Mouse (Mus musculus) hindbrain, embryonic 14.5 days (tissue): ENCODE data around the gene Dcaf12. TPM values are rescaled to one million over a fixed set of nuclear protein-coding genes. Genes with fewer than 3 reads are reported as not detected.

Experiments used
- ATAC-seq: fragments of 200-750 bp; cut with Nextera tagmentation; 2 replicates; pipeline ENCODE4 v1.8.0; 2017; ENCODE audit warnings: moderate number of reproducible peaks, mild to moderate bottlenecking, moderate TSS enrichment, moderate library complexity; ENCODE audit not compliant: low FRiP score
- DNase-seq: peaks from one replicate; pipeline ENCODE4 v3.0.0-alpha.2; 2015; ENCODE audit warnings: low spot score
- H3K27ac ChIP-seq: fragments of 300-500 bp; sonication (generic); 2 replicates; pipeline ENCODE4 v1.5.1; 2014; ENCODE audit warnings: mild to moderate bottlenecking, moderate library complexity
- H3K27me3 ChIP-seq: fragments of 300-500 bp; sonication (generic); 2 replicates; pipeline ENCODE4 v1.6.1; 2014; ENCODE audit warnings: mild to moderate bottlenecking, low read length, mixed read lengths; ENCODE audit not compliant: control insufficient read depth, insufficient read depth
- H3K36me3 ChIP-seq: fragments of 300-500 bp; sonication (generic); replicated peaks from 2 replicates; pipeline ENCODE4 v1.6.1; 2014; ENCODE audit not compliant: control insufficient read depth, insufficient read depth
- H3K4me1 ChIP-seq: fragments of 300-500 bp; sonication (generic); replicated peaks from 2 replicates; pipeline ENCODE4 v1.6.1; 2014; ENCODE audit warnings: antibody characterized with exemption, low read length, mixed read lengths; ENCODE audit not compliant: control insufficient read depth, insufficient read depth
- H3K4me2 ChIP-seq: fragments of 300-500 bp; sonication (generic); replicated peaks from 2 replicates; pipeline ENCODE4 v1.6.1; 2014; ENCODE audit warnings: mild to moderate bottlenecking, moderate library complexity
- H3K4me3 ChIP-seq: fragments of 300-500 bp; sonication (generic); replicated peaks from 2 replicates; pipeline ENCODE4 v1.5.1; 2014; ENCODE audit warnings: mild to moderate bottlenecking, low read length
- H3K9ac ChIP-seq: fragments of 300-500 bp; sonication (generic); 2 replicates; pipeline ENCODE4 v1.6.1; 2014
- H3K9me3 ChIP-seq: fragments of 300-500 bp; sonication (generic); 2 replicates; pipeline ENCODE4 v1.6.1; 2016; ENCODE audit warnings: low read length; ENCODE audit not compliant: control insufficient read depth
- WGBS: fragments of 180-500 bp; shearing (Covaris S2); extraction: QIAGEN DNeasy Blood & Tissue Kit; methylation state at CpG from one replicate; pipeline ENCODE4 v1.1.7; 2014; 5-methylcytosine and 5-hydroxymethylcytosine counted together
- polyA plus RNA-seq: library from polyadenylated mRNA; unstranded; fragments of >200 nt; fragmentation: Nextera tagmentation; extraction: Ambion mirVana; gene quantifications from 2 replicates; pipeline ENCODE4 v1.2.1, GENCODE M21; 2014

Gene Dcaf12
- polyA plus RNA-seq, 1 experiment from 2014 or later, result 55.7 TPM

DNA sequence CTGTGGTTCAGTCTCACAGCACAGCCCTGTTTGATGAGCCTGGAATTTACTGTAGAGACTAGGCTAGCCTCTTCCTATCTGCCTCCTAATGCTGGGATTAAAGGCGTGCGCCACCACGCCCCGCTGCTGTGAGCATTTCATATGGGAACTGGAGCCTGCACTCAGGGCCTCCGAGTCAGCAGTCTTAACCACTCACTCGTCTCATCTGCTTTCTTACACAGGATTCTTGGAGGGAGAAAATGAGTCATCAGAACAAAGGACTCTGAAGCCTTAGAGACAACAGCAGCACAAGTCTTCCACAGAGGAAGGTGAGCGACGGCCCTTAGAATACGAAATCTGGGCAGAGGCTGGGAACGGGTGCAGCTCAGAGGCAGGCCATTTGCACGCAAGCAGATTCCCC, 19.2 kb downstream of the Dcaf12 start:
- Histone ChIP-seq H3K4me2 (no peak overlapping the region), H3K4me3 (no peak overlapping the region), H3K27me3 (no peaks in the 10 kb centered on the region), H3K27ac (no peak overlapping the region), H3K4me1 (no peaks in the 10 kb centered on the region), H3K9ac (no peak overlapping the region), H3K36me3 (peaks cover 100% of the 10 kb centered on the region), H3K9me3 (no peaks in the 10 kb centered on the region)
- DNase-seq (no peak), ATAC-seq (no peak)
- WGBS, result 95% methylated on average over 11 of the region's 11 CpGs

DNA sequence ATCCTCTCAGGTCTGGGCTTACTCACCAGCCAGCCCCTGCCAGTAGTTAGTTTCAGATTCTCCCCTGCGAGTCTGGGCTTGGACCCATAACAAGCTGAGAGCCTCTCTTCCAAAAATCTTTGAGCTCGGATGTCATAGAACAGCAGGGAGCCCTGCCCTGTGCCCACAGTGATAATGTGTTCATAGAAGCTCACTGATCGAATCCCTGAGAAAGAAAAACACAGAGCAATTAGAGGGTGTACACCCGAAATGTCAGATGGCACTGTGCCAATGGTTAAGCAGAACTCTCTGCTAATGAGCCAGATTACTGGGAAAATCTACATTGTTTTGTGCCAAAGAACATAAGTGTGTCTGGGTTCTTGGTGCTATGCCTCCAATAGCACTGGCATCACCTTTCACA, 20.8 kb downstream of the Dcaf12 start:
- peaks cover 90% of the 10 kb centered on the region for H3K36me3 ChIP-seq
- H3K4me1 ChIP-seq, result no peaks in the 10 kb centered on the region
- WGBS, result 71% methylated on average over 4 of the region's 4 CpGs
- ATAC-seq (no peak), DNase-seq (no peak)
- no peak overlapping the region for H3K4me2 ChIP-seq
- no peak overlapping the region for H3K4me3 ChIP-seq
- H3K9me3 ChIP-seq, result no peaks in the 10 kb centered on the region
- H3K9ac ChIP-seq, result no peak overlapping the region
- H3K27ac ChIP-seq, result no peak overlapping the region
- no peaks in the 10 kb centered on the region for H3K27me3 ChIP-seq

DNA sequence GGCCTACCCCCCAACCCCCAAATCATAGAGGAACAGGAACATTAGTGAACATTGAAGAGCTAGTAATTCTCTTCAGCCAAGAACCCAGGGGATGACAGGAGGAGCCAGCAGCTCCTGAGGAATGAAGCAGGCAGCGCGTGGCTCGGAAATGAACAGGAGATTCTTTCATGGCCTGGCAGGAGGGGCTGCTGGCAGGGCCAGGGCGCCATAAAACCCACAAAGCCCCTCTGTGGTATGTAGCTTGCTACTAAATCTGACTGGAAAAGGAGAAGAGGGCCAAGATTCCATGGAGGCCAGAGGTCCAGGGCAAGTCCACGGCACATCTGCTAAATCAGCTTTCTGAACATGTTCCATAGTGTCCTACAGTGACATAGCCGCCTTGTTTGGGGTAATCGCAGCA, 24.9 kb downstream of the Dcaf12 start:
- Histone ChIP-seq H3K4me2 (no peak overlapping the region), H3K4me3 (no peak overlapping the region), H3K27me3 (no peaks in the 10 kb centered on the region), H3K4me1 (no peaks in the 10 kb centered on the region), H3K9me3 (no peaks in the 10 kb centered on the region), H3K36me3 (peaks cover 49% of the 10 kb centered on the region), H3K9ac (no peak overlapping the region), H3K27ac (no peak overlapping the region)
- ATAC-seq (no peak; the same call in 1 of the 2 replicates), DNase-seq (no peak)
- WGBS, result 72% methylated on average over 7 of the region's 7 CpGs

DNA sequence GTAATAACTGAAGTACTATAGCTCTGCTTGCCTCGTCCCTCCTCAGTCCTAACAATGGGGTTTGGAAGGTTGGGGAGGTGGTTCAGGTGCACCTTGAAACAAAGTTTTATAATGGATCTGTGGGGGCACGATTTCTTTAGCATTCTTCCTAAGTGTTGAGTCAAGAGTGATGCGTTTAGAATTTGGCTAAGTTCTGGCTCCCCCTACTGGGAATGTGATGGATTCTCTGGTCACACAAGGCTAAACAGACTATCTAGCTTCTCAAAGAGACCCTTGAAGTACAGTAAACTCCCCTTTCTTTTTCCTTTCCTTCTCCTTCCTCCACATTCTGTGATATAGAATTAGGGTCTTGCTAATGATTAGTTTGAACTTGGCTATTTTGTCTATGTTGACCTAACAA, 28.3 kb downstream of the Dcaf12 start:
- Histone ChIP-seq H3K4me3 (no peak overlapping the region), H3K9ac (no peak overlapping the region), H3K4me1 (no peaks in the 10 kb centered on the region), H3K36me3 (peaks cover 15% of the 10 kb centered on the region), H3K27me3 (no peaks in the 10 kb centered on the region), H3K9me3 (no peaks in the 10 kb centered on the region), H3K27ac (no peak overlapping the region), H3K4me2 (no peak overlapping the region)
- no peak for ATAC-seq
- peak; percentile 73 for DNase-seq
- WGBS, result 21% methylated on average over 3 of the region's 3 CpGs

DNA sequence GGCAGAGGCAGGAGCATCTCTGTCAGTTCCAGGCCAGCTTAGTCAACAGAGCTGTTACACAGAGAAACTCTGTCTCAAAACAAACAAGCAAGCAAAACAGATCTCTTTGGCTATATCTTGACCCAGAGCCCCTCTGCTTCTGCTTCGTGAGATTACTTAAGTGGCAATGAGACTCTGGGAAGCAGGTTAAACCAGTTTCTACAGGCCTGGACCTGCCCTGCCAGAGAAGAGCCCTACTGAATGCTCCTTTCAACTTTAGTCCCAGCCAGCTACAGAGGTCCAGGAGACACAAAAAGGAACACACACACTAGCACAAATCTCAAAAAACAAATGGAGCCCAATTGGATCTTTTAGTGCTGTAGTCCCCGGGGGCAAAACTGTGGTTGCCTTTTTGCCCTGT, 30.6 kb downstream of the Dcaf12 start:
- ATAC-seq (no peak), DNase-seq (no peak)
- Histone ChIP-seq H3K36me3 (no peaks in the 10 kb centered on the region), H3K27ac (no peak overlapping the region), H3K4me3 (no peak overlapping the region), H3K9me3 (no peaks in the 10 kb centered on the region), H3K9ac (no peak overlapping the region), H3K27me3 (no peaks in the 10 kb centered on the region), H3K4me1 (no peaks in the 10 kb centered on the region), H3K4me2 (no peak overlapping the region)
- WGBS, result 90% methylated on average over 2 of the region's 2 CpGs

DNA sequence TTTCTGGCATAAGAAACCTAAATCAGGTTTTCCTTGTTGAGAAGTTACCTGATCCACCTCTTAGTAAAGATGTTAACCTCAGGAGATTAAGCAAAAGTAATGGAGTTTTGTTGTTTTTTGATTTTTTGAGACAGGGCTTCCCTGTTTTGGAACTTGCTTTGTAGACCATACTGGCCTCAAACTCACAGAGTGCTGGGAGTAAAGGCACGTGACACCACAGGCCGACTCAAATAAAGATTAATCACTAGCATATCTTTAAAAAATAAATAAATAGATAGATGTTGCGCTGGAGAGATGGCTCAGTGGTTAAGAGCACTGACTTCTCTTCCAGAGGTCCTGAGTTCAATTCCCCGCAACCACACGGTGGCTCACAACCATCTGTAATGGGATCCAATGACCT, 38.8 kb downstream of the Dcaf12 start:
- Histone ChIP-seq H3K9ac (peak overlapping the region; percentile 92), H3K9me3 (no peaks in the 10 kb centered on the region), H3K36me3 (0 out of 2 replicates have a peak, but pooled peaks cover 3% of the 10 kb centered on the region), H3K4me1 (peaks cover 29% of the 10 kb centered on the region), H3K4me2 (peak overlapping the region; percentile 71), H3K4me3 (peak overlapping the region; percentile 87), H3K27me3 (no peaks in the 10 kb centered on the region), H3K27ac (peak overlapping the region; percentile 93; the same call in 1 of the 2 replicates)
- 82% methylated on average over 5 of the region's 5 CpGs for WGBS
- DNase-seq (no peak), ATAC-seq (no peak)

DNA sequence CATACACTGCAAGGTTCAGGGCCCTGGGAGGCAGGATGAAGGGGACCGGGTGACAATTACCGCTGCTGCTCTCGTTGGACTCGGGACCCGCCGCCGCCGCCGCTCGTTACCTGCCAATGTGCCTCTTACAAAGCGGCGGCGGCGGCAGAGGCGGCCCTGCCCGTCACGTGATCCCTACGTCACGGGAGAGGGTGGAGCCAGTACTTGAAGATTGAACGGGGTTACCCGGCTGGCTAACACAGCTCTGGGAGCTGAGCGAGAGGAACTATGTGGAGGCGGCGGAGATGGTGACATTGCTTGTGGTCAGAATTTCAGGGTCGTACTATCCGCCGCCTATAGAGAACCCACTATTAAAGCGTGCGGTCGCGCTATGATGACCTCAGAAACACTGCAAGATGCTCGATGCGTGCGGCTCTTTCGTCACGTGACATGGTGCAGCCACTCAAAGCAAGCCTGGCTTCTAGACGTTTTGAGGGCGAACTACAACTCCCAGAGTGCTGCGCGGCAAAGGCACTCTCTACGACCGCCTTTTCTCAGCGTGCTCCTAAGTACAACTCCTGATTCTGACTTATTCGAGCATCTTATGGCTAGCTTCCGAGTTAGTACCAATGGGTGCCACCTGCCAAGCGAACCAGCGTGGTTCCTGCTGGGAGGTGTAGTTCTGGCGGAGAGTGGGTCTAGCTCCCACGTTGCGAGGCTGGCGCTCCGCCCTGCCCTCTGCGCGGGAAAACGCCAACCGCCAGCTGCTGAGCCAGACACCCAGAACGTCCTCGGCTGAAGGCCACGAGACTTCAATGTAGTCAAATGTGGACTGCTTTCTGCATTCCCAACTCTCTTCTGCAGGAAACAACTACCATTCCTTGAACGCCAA, 39.5 kb downstream of the Dcaf12 start, which contains the start of gene Ubap2:
Gene Ubap2 (minus strand): TSS at position 165 of the 871 bp plus-strand sequence.
- H3K4me2 ChIP-seq, result peak within 1 kb of the TSS; percentile 89
- H3K4me1 ChIP-seq, result peaks cover 29% of the 10 kb centered on the region
- peak within 1 kb of the TSS; percentile 92 for H3K9ac ChIP-seq
- 0 out of 2 replicates have a peak, but pooled peaks cover 7% of the 10 kb centered on the region for H3K36me3 ChIP-seq
- H3K27me3 ChIP-seq, result no peaks in the 10 kb centered on the region
- peak within 1 kb of the TSS; percentile 93 for H3K27ac ChIP-seq
- no peaks in the 10 kb centered on the region for H3K9me3 ChIP-seq
- under 1% methylated on average over 60 of the region's 60 CpGs for WGBS
- H3K4me3 ChIP-seq, result peak within 1 kb of the TSS; percentile 87
- DNase-seq (peak; percentile 97), ATAC-seq (peak; percentile 98)

DNA sequence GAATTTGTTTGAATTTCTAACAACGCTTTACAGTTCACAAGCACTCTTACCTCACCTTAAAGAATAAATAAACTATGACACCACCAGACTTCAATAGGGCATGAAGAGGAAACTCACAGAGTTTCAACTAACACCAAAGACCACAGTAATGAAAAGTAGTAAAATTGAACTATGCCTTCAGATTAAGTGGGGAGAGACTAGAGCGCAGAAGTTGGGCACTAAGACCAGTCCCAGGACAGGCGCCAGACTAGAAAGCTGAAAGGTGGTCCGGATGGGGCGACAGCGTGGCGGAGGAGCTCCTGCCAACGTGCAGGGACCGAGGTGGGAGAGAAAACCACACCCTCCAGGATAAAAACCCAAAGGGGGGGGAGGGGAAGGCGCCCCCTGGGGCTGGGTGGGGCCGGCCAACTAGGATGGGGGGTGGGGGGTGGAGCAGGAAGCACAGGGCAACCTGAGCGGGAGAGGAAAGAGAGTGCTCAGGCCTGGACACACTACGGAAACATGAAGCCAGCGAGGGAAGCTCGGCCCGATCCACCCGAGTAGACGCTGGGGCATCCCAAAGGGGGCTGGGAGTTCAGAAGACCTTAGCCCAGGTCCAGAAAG, 40.2 kb downstream of the Dcaf12 start:
- H3K27ac ChIP-seq, result peak overlapping the region; percentile 93
- DNase-seq, result no peak
- 0 out of 2 replicates have a peak, but pooled peaks cover 7% of the 10 kb centered on the region for H3K36me3 ChIP-seq
- peak overlapping the region; percentile 87 for H3K4me3 ChIP-seq
- under 1% methylated on average over 18 of the region's 18 CpGs for WGBS
- peaks cover 29% of the 10 kb centered on the region for H3K4me1 ChIP-seq
- peak overlapping the region; percentile 92 for H3K9ac ChIP-seq
- peak; percentile 67; the same call in 1 of the 2 replicates for ATAC-seq
- H3K9me3 ChIP-seq, result no peaks in the 10 kb centered on the region
- peak overlapping the region; percentile 89 for H3K4me2 ChIP-seq
- H3K27me3 ChIP-seq, result no peaks in the 10 kb centered on the region

DNA sequence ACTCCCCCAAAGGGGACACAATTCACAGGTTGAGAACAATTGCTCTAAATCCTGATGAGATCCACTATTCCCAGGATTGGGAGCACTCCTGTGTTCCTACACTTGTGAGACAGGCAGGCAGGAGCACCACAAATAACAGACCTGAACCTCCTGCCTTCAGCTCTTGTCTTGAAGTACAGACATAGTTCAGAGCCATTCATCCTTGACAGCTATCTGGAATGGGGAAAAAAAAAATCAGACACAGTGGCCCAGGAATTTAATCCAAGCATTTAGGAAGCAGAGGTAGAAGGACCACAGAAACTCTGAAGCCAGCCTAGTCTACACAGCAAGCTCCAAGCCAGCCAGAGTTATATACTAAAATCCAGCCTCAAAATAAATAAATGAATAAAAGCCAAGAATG, 46.6 kb downstream of the Dcaf12 start:
- ATAC-seq, result no peak
- Histone ChIP-seq H3K4me2 (no peak overlapping the region), H3K27ac (no peak overlapping the region), H3K27me3 (no peaks in the 10 kb centered on the region), H3K9ac (no peak overlapping the region), H3K36me3 (peaks cover 15% of the 10 kb centered on the region; the same call in 1 of the 2 replicates), H3K4me1 (peaks cover 14% of the 10 kb centered on the region), H3K9me3 (no peaks in the 10 kb centered on the region), H3K4me3 (no peak overlapping the region)
- DNase-seq, result no peak
